Mouse (Mus musculus): ENCODE results near the gene Wdr31.

GRCm38 (mm10) chr4:62470598-62471051 lies at the start of gene Wdr31:
- TF ChIP-seq USF2 (conservative IDR thresholded peaks at IDR 0.05; ENCODE audit: low read depth, low read length) (no peak), JUN (IDR thresholded peaks at IDR 0.05; ENCODE audit: insufficient read depth, low read depth, low read length) (no peak)
